ENCODE assay signal across 9 mouse cellular contexts in genomic region chr14:80212916-80213315, GRCm38 (mm10).
DNase-seq lines count a peak whose midpoint lies in the region; ATAC-seq and TF ChIP-seq lines count a peak whose summit lies in the region.
"Had no signal": no experiment of that assay in that cellular context is flagged by ENCODE, and none has a peak within 500 bp of the region (broad histone marks: within the 10 kb centered on the region; RNA-seq: fewer than 3 reads in every experiment).

No protein-coding gene starts in this region.

- intact Hi-C loops in left cerebral cortex, postnatal 10 days (cut with DNase I), result loop anchor here (2.0 to 10.0 kb wide), 3 partner anchors 298 to 596 kb away; no protein-coding TSS in a partner anchor

- TF ChIP-seq CTCF in lung, embryonic 14.5 days (IDR thresholded peaks at IDR 0.05; ENCODE audit: low read depth), result peak; percentile 47
- no peak for TF ChIP-seq CTCF in lung, adult 2 months (IDR thresholded peaks at IDR 0.05; ENCODE audit: insufficient read depth, low read length)

- H3K27me3 ChIP-seq in lung, embryonic 14.5 days (ENCODE audit: insufficient read depth, low read length), result no peaks in the 10 kb centered on the region
- no peaks in the 10 kb centered on the region; the same call in 1 of the 2 replicates for H3K27me3 ChIP-seq in forebrain, embryonic 16.5 days (replicated peaks; ENCODE audit: control insufficient read depth, insufficient read depth, low read length)

- no peaks in the 10 kb centered on the region for H3K4me1 ChIP-seq in lung, embryonic 14.5 days (ENCODE audit: insufficient read depth)
- H3K4me1 ChIP-seq in lung, adult 2 months (ENCODE audit: control insufficient read depth, insufficient read depth, low read length), result no peaks in the 10 kb centered on the region
- H3K4me1 ChIP-seq in forebrain, embryonic 16.5 days (replicated peaks; ENCODE audit: control insufficient read depth, insufficient read depth, low read length), result peaks cover 5% of the 10 kb centered on the region

- 28% methylated on average over 2 of the region's 2 CpGs for whole genome bisulfite sequencing in lung, embryonic 14.5 days
- 28% methylated on average over 2 of the region's 2 CpGs for WGBS in lung, adult 2 months
- WGBS in forebrain, embryonic 16.5 days, result 18% methylated on average over 2 of the region's 2 CpGs

- H3K27ac ChIP-seq in lung, embryonic 14.5 days (ENCODE audit: low read depth), result no peak overlapping the region
- no peak overlapping the region for H3K27ac ChIP-seq in forebrain, embryonic 16.5 days (ENCODE audit: low read length)

- DNase-seq in lung, embryonic 14.5 days, result peak; percentile 48
- DNase-seq in lung, adult 2 months, result no peak
- DNase-seq in left cerebral cortex, postnatal 10 days (ENCODE audit: extremely low spot score in 1 of 2, low spot score in 2 of 2), result peak; percentile 19 to 65
- peak; percentile 18 for DNase-seq in right cerebral cortex, postnatal 25 days
- DNase-seq in heart, adult 18-20 months, result no peak
- DNase-seq in lung, postnatal 25 days (ENCODE audit: low spot score), result no peak
- DNase-seq in adrenal gland, adult 18-20 months (ENCODE audit: low spot score in 2 of 2), result no peak

- H3K9me3 ChIP-seq in lung, embryonic 14.5 days (ENCODE audit: low read depth, low read length), result no peaks in the 10 kb centered on the region
- H3K9me3 ChIP-seq in forebrain, embryonic 16.5 days (ENCODE audit: control insufficient read depth, low read length), result no peaks in the 10 kb centered on the region

- no peak overlapping the region for H3K4me3 ChIP-seq in lung, embryonic 14.5 days (ENCODE audit: low read depth, low read length)
- H3K4me3 ChIP-seq in lung, adult 2 months (replicated peaks; ENCODE audit: extremely low read depth, low read depth, low read length), result no peak overlapping the region
- no peak overlapping the region for H3K4me3 ChIP-seq in forebrain, embryonic 16.5 days (replicated peaks; ENCODE audit: low read length)
- H3K4me3 ChIP-seq: erythroblast, embryonic 14.5 days had no signal

- no peak overlapping the region for H3K9ac ChIP-seq in lung, embryonic 14.5 days
- no peak overlapping the region for H3K9ac ChIP-seq in forebrain, embryonic 16.5 days (replicated peaks; ENCODE audit: low read depth, low read length)

- H3K4me2 ChIP-seq in lung, embryonic 14.5 days, result no peak overlapping the region
- H3K4me2 ChIP-seq in forebrain, embryonic 16.5 days (ENCODE audit: low read length), result no peak overlapping the region

- H3K36me3 ChIP-seq in lung, embryonic 14.5 days (ENCODE audit: insufficient read depth), result no peaks in the 10 kb centered on the region
- no peaks in the 10 kb centered on the region for H3K36me3 ChIP-seq in forebrain, embryonic 16.5 days (ENCODE audit: control insufficient read depth, insufficient read depth)

- ATAC-seq in lung, embryonic 14.5 days (ENCODE audit: insufficient read depth), result no peak
- ATAC-seq in forebrain, embryonic 16.5 days, result peak; percentile 92

- no peak for TF ChIP-seq POLR2A in lung, adult 2 months (IDR thresholded peaks at IDR 0.05; ENCODE audit: borderline replicate concordance, extremely low read depth, low read depth, low read length)

Comparison
In these comparisons a context has a peak if more than half of its experiments do, and no peak if none do; other contexts are left out.
1. DNase-seq: peak in lung, embryonic 14.5 days (single experiment), left cerebral cortex, postnatal 10 days (2 of 2) and right cerebral cortex, postnatal 25 days (single experiment); none in lung, adult 2 months (single experiment), heart, adult 18-20 months (0 of 2), lung, postnatal 25 days (single experiment) and adrenal gland, adult 18-20 months (0 of 2).